Mouse (Mus musculus) frontal cortex, postnatal 36 days (tissue): ENCODE measurements around the gene Mpc2.

ENCODE experiments used
- DNase-seq, 2 experiments: peaks; one replicate each; pipeline ENCODE4 v3.0.0; 2022; ENCODE audit warnings: low spot score in 2 of 2

Gene Mpc2

GRCm38 (mm10) chr1:165460360-165460800 is at the start of gene Mpc2, which contains the start of gene Dcaf6:
Gene Mpc2 (plus strand): TSS chr1:165460637.
Gene Dcaf6 (minus strand): TSS chr1:165460475.
- peak; percentile 99 to 100 for DNase-seq

DNA sequence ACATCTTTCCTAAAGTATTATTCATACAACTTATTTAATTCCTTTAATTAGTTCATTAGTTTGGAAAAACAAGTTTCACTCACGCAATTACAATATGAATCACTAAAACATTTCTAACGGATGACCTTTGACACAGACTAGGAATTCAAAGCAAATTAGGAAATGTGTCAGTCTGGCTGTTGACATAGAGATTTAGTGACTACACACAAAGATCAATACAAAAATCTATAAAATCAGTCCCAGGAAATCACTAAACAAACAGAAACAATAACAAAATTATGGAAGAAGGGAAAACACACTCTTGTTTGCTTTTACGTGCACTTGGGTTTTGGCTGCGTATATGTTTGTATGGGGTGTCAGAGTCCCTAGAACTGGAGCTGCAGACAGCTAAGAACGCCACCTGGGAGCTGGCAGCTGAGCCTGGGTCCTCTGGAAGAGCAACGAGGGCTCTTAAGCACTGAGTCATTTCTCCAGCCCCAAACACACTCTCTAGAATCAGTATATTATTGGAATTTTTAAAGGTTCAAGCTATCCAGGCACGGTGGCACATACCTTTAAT is 39.0 kb upstream of the Mpc2 start:
- no peak for DNase-seq

- DNase-seq, result no peak
Measured at GRCm38 (mm10) chr1:165426254-165426653, 34.2 kb upstream of the Mpc2 start.

DNA sequence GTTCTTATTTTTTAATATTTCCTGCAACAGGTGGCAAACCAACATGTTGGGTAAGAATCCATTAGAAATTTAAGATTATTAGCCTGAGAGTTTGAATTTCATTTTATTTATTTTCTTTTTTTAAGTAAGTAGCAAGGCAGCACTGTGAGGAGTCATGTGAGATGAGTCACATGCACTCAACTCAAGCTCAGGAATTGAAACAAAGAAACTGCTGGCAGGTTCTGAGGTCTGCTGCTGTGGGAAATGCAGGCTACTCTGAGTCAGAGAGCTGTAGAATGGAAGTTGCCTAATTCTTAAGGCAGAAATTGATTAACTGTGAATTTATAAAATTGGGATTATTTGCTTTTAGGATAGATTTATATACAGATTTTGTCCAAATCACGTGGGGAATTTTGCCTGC is 27.6 kb upstream of the Mpc2 start:
- DNase-seq, result no peak

DNA sequence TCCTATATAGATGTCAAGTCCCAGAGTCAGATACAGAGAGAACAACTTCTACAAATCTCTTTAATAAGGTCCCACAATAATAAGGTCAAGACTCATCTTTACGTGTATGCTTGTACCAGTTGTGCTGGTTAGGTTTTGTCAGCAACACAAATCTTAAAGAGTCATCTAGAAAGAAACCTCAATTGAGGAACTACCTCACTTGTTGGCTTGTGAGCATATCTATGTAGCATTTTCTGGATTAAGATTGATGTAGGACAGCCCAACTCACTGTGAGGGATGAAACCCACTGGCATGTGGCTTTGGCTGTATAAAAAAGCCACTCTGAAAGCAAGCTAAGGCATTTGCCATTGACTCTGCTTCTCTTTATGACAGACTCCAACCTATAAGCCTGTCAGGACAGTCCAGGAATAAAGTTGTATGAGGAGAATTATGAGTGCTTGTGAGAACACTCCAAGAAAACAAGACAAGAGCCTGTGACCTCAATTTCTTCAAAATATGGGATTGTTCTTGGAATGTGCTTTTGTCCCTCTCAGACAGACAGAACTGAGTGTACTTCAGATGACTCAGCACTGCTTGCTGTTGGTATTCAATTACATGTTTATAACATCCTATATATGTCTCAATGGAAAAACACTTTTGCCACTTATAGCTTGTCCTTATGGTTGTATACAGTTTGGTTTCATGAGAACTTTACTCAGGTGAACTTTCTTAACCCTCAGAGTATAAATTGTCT is 22.0 kb upstream of the Mpc2 start:
- DNase-seq, result no peak

GRCm38 (mm10) chr1:165440788-165441187 is 19.6 kb upstream of the Mpc2 start:
- DNase-seq, result no peak

GRCm38 (mm10) chr1:165441201-165441600 is 19.2 kb upstream of the Mpc2 start:
- no peak for DNase-seq

DNA sequence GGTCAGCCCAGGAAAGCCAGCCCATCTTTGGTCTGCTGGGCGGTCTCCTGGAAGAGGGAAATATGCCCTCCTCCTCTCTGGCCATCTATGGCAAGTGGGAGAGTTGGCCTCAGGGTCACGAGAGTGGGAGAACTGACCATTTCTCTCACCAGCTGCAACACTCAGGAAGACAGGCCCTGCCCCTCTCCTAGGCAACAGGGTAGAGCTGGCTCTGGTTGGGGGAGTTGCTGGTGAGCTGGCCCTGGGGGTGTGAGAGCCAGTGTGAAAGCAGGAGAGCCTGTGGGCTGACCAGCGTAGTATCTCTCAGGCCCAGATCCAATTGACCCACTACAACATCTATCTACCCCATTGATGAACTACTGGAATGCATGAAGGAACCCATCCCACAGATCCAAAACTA is 18.7 kb upstream of the Mpc2 start:
- no peak for DNase-seq

GRCm38 (mm10) chr1:165459041-165459502 is 1.4 kb upstream of the Mpc2 start:
- no peak for DNase-seq

DNA sequence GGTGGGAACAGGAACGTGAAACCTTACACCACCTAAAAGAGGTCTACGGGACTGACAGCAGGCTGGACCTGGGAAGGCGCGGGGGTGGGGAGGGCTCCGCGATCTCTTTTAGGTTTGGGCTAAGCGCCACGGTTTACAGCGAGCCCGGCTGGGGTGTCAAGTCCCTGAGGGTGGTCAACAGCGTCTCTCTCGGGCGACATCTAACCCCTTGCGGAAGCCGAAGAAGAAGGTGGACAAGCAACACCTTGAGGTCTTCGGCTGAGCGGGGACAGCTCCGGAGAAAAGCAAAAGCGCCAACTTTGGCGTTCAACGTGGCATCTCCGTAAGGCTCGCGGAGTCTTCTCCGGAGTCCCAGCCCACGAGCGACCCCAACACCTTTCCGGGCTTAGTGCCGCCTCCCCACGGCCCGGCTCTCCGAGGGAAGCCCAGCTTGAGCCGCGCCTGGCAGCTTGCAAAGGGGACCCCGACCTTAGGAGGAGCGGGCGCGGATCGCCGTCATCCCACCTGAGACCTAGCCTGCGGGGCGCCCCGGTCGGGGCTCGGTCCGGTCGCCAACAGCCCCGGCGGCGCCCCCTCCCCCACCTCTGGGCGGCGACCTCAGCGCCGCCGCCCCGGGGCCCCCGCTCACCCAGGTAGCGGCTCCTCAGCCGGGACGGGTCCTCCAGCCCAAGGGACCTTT is 795 bp upstream of the Mpc2 start:
- DNase-seq, result peak; percentile 39 to 45

DNA sequence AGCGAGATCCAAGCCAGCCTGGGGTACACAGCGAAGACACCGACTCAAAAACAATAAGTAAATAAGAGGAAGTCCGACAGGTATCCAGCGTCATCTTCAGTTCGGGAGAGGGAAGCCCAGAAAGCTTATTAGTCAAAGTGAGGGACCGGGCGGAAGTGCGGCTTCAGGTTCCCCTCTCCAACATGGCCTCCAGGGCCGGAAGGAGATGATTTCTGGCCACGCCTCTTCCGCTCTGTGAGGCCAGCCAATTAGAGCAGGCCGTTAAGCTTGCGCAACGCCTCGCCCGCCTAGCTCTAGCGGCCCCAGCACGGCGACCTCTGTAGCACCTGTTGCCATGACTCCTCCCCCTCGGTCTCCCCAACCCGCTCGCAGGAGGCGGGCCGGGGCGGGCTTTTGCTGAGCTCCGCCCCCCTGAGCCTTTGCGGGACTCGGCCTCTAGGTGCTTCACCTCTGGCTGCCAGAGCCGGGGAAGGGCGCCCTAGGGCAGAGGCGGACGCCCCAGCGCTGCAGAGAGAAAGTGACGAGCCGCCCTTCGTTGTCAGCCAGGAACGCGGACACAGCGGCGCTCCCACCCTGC is 452 bp downstream of the Mpc2 start:
- DNase-seq, result peak; percentile 99

GRCm38 (mm10) chr1:165461681-165462080 is 1.2 kb downstream of the Mpc2 start:
- DNase-seq, result no peak

DNA sequence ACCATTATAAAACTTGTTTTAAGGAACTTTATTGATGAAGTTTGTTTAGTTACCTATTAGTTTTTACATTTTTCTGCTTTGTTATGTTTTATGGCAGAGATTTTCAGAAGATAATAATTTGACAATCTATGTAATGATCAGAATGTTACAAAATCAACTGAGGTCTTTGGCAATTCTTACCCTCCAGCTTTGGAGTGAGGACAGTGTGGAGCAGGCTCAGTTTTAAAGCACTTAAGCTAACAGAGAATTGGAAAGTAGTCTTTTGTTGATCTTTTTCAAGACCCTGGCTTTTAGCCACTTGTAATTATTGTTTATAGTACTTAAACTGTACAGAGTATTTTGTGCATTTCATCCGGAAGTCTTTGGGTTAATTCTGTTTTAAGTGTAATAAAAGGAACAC is 2.4 kb downstream of the Mpc2 start:
- no peak for DNase-seq

GRCm38 (mm10) chr1:165464574-165464973 is 4.1 kb downstream of the Mpc2 start:
- DNase-seq, result no peak

DNA sequence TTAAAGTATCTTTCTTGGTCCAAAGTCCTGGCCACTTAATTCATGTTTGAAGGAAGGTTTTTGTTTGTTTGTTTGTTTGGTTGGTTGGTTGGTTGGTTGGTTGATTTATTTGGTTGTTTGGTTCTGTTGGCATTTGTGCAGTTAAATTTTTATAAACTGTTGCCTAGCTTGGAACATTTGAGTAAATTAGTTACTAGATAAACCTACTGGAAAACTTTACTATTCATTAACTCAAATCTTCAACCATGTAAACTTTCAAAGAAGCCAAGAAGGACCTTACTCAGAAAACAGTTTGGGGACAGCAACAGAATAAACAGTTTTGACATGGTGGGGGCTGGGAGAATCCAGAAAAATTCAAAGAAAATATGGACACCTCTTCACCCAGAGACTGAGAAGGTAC is 8.5 kb downstream of the Mpc2 start:
- no peak for DNase-seq

DNA sequence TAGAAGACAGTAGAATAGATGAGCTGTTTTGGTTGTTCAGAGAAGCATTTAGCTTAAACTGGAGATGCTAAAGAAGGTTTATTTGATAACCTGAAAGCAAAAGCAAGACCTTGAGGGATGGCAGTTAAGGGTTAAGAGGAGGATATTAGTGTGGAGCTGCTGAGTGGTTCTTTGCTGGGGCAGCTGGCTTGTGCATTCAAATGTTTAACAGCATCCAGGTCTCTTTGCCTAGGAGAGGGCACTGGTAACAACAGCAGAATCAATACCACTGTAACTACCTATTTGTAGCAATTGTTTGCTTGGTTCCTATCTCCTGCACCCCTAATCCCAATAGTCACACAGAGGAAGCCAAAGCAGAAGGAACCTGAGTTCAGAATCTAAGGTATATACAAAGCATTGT is 9.3 kb downstream of the Mpc2 start:
- no peak for DNase-seq

- no peak for DNase-seq
Measured at GRCm38 (mm10) chr1:165471490-165471889, 11.1 kb downstream of the Mpc2 start.

DNA sequence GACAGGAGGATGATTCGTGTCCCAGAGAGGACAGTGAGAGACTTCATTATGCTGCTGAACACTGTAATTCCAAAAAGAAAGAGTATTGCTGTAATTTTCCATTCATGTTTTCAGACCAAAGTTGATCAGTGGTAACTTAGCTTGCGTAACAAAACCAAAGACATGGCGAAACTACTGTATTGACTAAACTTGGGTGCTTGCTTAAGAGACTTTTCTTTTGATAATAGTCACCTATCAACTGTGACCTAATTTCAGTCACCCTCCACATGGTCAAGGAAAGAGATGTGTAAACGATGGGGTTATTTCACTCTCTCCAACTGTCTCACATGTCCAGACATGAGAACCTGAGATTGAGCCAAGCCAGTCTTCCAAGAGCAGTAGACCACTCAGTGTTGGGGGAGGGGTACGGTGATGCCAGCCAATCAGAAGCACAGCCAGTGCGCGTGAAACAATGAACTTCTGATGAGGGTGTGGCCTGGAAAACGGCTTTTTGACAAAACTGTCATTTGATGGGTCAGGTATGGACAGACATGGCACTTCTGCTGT is 24.3 kb downstream of the Mpc2 start, which contains the start of gene Adcy10:
Gene Adcy10 (plus strand): TSS at position 496 of the 546 bp plus-strand sequence.
- DNase-seq, result no peak

- no peak for DNase-seq
Measured at GRCm38 (mm10) chr1:165486108-165486507, 25.7 kb downstream of the Mpc2 start.

- DNase-seq, result no peak
Measured at GRCm38 (mm10) chr1:165489197-165489596, 28.8 kb downstream of the Mpc2 start.

- no peak for DNase-seq
Measured at GRCm38 (mm10) chr1:165498856-165499255, 38.4 kb downstream of the Mpc2 start.
